Mouse (Mus musculus) neural tube, embryonic 11.5 days (tissue): Measurements from ENCODE around the gene Pappa. TPM values are rescaled to one million over a fixed set of nuclear protein-coding genes. Genes with fewer than 3 reads are reported as not detected.
A peak's percentile ranks its signal among the peaks of the same experiment; 100 is the strongest.

ENCODE experiments used
- ATAC-seq: fragments of 200-750 bp; cut with Nextera tagmentation; 2 replicates; pipeline ENCODE4 v1.8.0; 2017; ENCODE audit warnings: moderate number of reproducible peaks, mild to moderate bottlenecking, moderate TSS enrichment, moderate library complexity; ENCODE audit not compliant: insufficient read depth, low FRiP score, low TSS enrichment
- DNase-seq: peaks from one replicate; pipeline ENCODE4 v3.0.0-alpha.2; 2015; ENCODE audit warnings: low spot score
- H3K27ac ChIP-seq: fragments of 300-500 bp; sonication (generic); 2 replicates; pipeline ENCODE4 v1.5.1; 2014; ENCODE audit warnings: low read depth, mild to moderate bottlenecking, low read length
- H3K27me3 ChIP-seq: fragments of 300-500 bp; sonication (generic); 2 replicates; pipeline ENCODE4 v1.6.1; 2014; ENCODE audit warnings: mild to moderate bottlenecking, low read length, mixed read lengths; ENCODE audit not compliant: control insufficient read depth, insufficient read depth
- H3K36me3 ChIP-seq: fragments of 300-500 bp; sonication (generic); 2 replicates; pipeline ENCODE4 v1.6.1; 2014; ENCODE audit warnings: mild to moderate bottlenecking, low read length, moderate library complexity, mixed read lengths; ENCODE audit not compliant: control insufficient read depth, insufficient read depth
- H3K4me1 ChIP-seq: fragments of 300-500 bp; sonication (generic); 2 replicates; pipeline ENCODE4 v1.6.1; 2014; ENCODE audit warnings: low read length, mixed read lengths; ENCODE audit not compliant: control insufficient read depth, insufficient read depth
- H3K4me2 ChIP-seq: fragments of 300-500 bp; sonication (generic); 2 replicates; pipeline ENCODE4 v1.6.1; 2014; ENCODE audit warnings: low read depth, mild to moderate bottlenecking, moderate library complexity
- H3K4me3 ChIP-seq: fragments of 300-500 bp; sonication (generic); 2 replicates; pipeline ENCODE4 v1.5.1; 2014; ENCODE audit warnings: low read depth, low read length
- H3K9ac ChIP-seq: fragments of 300-500 bp; sonication (generic); 2 replicates; pipeline ENCODE4 v1.6.1; 2014; ENCODE audit warnings: mild to moderate bottlenecking, low read length
- H3K9me3 ChIP-seq: fragments of 300-500 bp; sonication (generic); 2 replicates; pipeline ENCODE4 v1.6.1; 2016; ENCODE audit warnings: low read length; ENCODE audit not compliant: control insufficient read depth
- whole genome bisulfite sequencing: fragments of 180-500 bp; shearing (Covaris S2); extraction: QIAGEN DNeasy Blood & Tissue Kit; methylation state at CpG from one replicate; pipeline ENCODE4 v1.1.7; 2014; 5-methylcytosine and 5-hydroxymethylcytosine counted together
- polyA plus RNA-seq: library from polyadenylated mRNA; unstranded; fragments of >200 nt; fragmentation: Nextera tagmentation; extraction: Ambion mirVana; gene quantifications from 2 replicates; pipeline ENCODE4 v1.2.1, GENCODE M21; 2014

The Pappa gene
- polyA plus RNA-seq, 1 experiment from 2014 or later = 0.78 TPM

DNA sequence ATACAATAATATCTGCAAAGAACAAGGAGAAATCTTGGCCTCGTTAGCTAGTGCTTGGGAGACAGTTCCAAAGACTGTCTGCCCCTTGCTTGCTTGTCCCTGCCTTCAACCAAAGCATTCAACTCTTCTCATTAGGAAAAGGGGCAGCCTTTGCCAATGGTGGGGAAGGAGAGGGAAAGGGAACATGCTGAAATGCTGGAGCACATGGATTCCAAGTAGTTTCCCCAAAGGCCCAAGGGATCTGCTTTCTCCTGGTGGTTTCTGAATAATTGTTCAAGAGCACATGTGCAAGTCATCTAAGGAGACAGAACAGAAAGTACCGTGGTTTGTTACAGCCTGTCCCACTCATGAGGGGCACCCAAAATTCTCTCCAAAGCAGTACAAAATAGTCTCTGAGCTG, 146.0 kb downstream of the Pappa start:
- Histone ChIP-seq H3K4me1 (no peaks in the 10 kb centered on the region), H3K4me3 (no peak overlapping the region), H3K36me3 (no peaks in the 10 kb centered on the region), H3K9me3 (no peaks in the 10 kb centered on the region), H3K27me3 (no peaks in the 10 kb centered on the region), H3K27ac (no peak overlapping the region), H3K9ac (no peak overlapping the region), H3K4me2 (no peak overlapping the region)
- 86% methylated on average over 2 of the region's 2 CpGs for WGBS
- no peak for ATAC-seq
- no peak for DNase-seq

DNA sequence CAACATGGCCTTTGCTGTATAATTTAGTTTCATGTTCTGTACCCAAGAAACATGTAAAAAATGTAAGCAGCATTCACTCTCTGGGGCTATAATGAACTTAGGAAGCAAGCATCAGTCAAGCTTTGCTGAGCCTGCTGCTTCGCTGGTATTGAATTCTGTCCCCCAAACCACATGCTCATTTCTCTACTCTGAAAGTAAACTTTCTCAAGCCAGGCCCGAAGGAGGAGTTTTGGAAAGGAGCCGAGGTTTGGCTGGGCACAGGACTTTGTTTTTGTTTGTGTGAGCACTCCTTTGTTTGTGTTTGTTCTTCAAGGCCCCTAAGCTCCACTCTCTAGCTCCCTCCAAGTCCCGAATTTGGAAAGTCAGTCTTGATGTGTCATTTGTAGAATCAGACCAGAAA, 148.3 kb downstream of the Pappa start:
- DNase-seq = no peak

DNA sequence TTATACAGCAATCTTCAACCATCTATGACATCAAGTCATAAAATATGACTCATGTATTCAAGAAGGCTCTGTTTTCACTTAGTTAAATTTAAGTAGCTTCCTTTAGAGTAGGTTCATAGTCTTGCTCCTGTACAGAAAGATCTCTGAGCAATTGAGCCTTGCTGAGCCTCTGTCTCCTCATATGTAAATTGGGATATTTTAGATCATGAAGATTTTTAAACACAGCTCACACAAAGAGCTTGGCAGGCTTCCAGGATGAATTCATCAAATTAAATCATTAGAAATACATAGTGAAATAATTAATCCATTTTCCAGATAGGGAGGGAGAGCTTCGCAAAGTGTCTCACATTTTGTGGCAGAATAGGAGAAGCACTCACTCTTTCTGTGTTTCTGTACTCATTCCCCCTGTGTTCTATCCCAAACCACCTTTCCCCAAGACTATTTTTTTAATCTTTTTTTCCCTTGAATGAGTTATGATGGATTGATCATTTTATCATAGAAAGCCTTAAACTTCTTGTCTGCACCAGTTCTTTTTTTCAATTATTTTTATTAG, 149.4 kb downstream of the Pappa start:
- ATAC-seq = no peak
- Histone ChIP-seq H3K27me3 (no peaks in the 10 kb centered on the region), H3K4me1 (peaks cover under 1% of the 10 kb centered on the region), H3K36me3 (no peaks in the 10 kb centered on the region), H3K9ac (no peak overlapping the region), H3K4me3 (no peak overlapping the region), H3K27ac (no peak overlapping the region), H3K9me3 (no peaks in the 10 kb centered on the region), H3K4me2 (no peak overlapping the region)
- no peak for DNase-seq
- WGBS = 93% methylated on average over 1 of the region's 1 CpGs

More for the DNA sequence above, 148.3 kb downstream of the Pappa start:
- Histone ChIP-seq H3K27me3 (no peaks in the 10 kb centered on the region), H3K36me3 (no peaks in the 10 kb centered on the region), H3K4me3 (no peak overlapping the region), H3K9me3 (no peaks in the 10 kb centered on the region), H3K4me1 (no peaks in the 10 kb centered on the region), H3K9ac (no peak overlapping the region), H3K27ac (no peak overlapping the region), H3K4me2 (no peak overlapping the region)
- no peak for ATAC-seq
- WGBS = 60% methylated on average over 4 of the region's 4 CpGs

DNA sequence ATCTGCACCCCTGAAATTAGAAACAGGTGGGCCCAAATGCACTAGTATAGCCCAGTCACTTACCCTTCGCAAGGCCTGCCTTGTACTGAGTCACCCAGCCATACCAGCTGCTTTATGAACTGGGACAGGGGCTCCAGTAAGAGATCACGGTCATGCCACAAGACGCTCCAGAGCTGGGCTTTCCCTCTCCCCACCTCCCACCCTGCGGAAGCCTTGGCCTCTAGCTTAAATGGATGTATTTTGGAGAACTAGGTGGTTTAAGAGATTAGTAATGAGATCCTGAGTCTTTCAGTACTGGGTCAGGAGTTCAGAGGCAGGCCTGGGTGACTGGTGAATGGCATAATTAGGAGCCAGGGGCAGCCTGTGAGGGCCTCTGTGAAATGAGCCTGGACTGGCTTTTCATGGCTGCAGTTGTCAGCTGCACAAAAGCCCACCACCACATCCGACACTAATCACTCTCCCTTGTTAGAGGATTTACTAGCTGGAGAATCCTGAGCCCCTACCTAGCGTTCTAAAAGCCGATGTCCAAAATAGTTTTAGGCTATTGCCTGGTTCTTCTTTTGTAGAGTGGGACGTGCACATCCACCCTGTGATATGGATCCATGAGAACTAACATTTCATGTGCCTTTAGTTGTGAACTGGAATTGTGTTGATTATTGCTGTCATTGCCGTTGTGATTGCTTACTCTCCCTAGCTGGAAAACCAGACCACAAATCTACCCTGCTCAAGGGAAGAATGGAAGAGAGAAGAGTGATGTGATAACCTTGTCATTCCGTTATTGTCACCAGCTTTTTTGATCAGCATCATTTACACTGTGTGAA, 154.7 kb downstream of the Pappa start:
- peak; percentile 37 for DNase-seq
- 24% methylated on average over 10 of the region's 10 CpGs for WGBS

DNA sequence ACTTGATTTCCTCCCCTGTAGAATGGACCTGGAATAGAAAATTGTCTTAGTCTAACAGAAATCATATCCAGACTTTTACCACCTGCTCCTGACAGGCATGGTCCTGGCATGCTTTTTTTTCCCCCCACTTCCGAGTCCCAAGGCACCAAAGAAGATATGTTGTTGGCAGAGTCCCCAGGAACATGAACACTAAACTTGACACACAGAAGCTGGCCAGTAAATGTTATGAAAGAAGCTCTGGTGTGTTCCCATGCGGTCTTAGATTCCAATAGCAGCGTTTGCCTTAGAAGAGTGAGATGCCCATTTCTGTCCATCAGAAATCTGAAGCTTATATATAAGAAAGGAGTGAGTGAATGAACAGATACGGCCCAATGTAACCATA, 155.3 kb downstream of the Pappa start:
- Histone ChIP-seq H3K27me3 (no peaks in the 10 kb centered on the region), H3K9ac (no peak overlapping the region), H3K9me3 (no peaks in the 10 kb centered on the region), H3K27ac (no peak overlapping the region), H3K4me2 (no peak overlapping the region), H3K4me3 (no peak overlapping the region), H3K36me3 (no peaks in the 10 kb centered on the region), H3K4me1 (peaks cover 11% of the 10 kb centered on the region)
- 63% methylated on average over 4 of the region's 4 CpGs for WGBS
- DNase-seq (no peak), ATAC-seq (no peak)

More for the DNA sequence above, 154.7 kb downstream of the Pappa start:
- Histone ChIP-seq H3K36me3 (no peaks in the 10 kb centered on the region), H3K4me1 (peaks cover 11% of the 10 kb centered on the region), H3K4me3 (no peak overlapping the region), H3K27ac (no peak overlapping the region), H3K9ac (no peak overlapping the region), H3K27me3 (no peaks in the 10 kb centered on the region), H3K4me2 (no peak overlapping the region), H3K9me3 (no peaks in the 10 kb centered on the region)
- peak; percentile 53; the same call in 1 of the 2 replicates for ATAC-seq

DNA sequence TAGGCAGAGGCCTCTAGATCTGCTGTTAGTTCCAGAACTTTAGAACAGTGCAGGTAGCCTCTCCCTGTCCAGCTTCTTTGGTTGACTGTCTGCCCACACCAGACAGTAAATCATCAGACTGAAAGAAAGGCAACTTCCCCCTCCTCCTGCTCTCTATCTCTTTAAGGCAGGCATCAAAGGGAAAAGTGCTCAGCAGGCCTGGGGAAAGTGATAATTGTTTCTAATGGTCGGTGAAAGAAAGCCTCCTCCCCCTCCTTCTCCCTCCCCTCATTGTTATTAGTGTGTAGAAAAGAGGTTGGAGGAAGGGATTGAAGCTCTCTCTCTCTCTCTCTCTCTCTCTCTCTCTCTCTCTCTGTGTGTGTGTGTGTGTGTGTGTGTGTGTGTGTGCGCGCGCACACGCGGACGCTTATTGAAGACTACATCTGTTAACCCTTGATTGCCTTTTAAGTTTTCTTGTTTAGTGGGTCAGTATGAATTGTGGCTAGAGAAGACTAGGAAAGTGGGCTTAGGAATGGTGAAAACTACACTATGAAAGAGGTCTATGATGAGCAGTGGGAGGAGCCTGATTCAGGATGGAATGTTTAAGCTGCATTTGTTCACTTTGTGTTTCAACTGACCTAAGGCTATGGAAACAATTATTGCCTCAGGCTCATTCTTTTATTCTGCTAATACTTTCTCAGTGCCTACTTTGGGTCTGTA, 156.2 kb downstream of the Pappa start:
- ATAC-seq (peak; percentile 35; the same call in 1 of the 2 replicates), DNase-seq (peak; percentile 23)
- no peaks in the 10 kb centered on the region for H3K27me3 ChIP-seq
- H3K9me3 ChIP-seq = no peaks in the 10 kb centered on the region
- H3K4me1 ChIP-seq = peaks cover 11% of the 10 kb centered on the region
- no peak overlapping the region for H3K27ac ChIP-seq
- 3% methylated on average over 7 of the region's 7 CpGs for WGBS
- H3K9ac ChIP-seq = no peak overlapping the region
- no peaks in the 10 kb centered on the region for H3K36me3 ChIP-seq
- no peak overlapping the region for H3K4me2 ChIP-seq
- H3K4me3 ChIP-seq = no peak overlapping the region

DNA sequence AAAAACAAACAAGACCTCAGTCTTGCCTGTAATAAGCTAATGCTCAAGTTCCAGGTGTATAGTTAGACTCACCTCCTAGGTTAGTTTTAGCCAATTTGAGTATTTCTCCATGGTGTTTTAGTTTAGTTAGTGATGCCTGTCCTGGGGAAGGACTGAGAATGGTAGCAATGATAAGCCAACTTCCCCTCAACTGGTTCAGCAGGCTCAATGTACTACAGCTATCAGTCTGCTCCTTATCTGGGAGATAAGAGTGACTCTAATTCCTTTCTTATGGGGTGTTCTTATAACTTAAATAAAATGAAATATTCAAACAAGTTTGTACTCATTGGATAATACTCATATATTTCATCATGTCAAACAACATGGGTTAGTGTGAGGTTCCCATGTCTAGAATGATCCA, 156.9 kb downstream of the Pappa start:
- no peaks in the 10 kb centered on the region for H3K9me3 ChIP-seq
- H3K9ac ChIP-seq = no peak overlapping the region
- H3K4me3 ChIP-seq = no peak overlapping the region
- H3K27me3 ChIP-seq = no peaks in the 10 kb centered on the region
- DNase-seq (no peak), ATAC-seq (no peak)
- peaks cover 11% of the 10 kb centered on the region for H3K4me1 ChIP-seq
- H3K27ac ChIP-seq = no peak overlapping the region
- no peak overlapping the region for H3K4me2 ChIP-seq
- no peaks in the 10 kb centered on the region for H3K36me3 ChIP-seq

DNA sequence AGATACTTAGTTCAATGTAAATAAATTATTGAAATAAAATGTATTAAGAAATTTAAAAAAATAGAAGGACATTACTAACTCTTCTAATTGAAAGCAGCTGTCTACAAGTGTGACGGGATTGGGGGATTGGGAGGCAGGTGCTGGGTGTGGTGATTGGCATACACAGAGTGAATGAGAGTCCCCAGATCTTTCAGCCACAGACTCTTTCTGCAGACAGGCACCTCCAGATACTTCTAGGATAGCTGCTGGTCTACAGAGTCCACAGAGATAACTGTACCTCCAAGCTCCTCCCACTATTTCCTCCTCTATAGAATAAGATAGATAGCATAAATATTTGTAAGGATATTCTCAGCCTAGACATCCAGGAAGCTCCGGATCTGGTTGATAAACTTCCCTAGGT, 159.6 kb downstream of the Pappa start:
- no peak for DNase-seq
- Histone ChIP-seq H3K4me2 (no peak overlapping the region), H3K4me3 (no peak overlapping the region), H3K4me1 (peaks cover 8% of the 10 kb centered on the region), H3K27me3 (no peaks in the 10 kb centered on the region), H3K36me3 (no peaks in the 10 kb centered on the region), H3K27ac (no peak overlapping the region), H3K9me3 (no peaks in the 10 kb centered on the region), H3K9ac (no peak overlapping the region)
- WGBS = 88% methylated on average over 2 of the region's 2 CpGs
- no peak for ATAC-seq
